Mouse (Mus musculus) layer of hippocampus, adult 8-10 months (tissue): Measurements from ENCODE around the gene Bsn. TPM values are rescaled to one million over a fixed set of nuclear protein-coding genes. Genes with fewer than 3 reads are reported as not detected.
"Not testable (repeated sequence)": the region's sequence is repeated elsewhere in the genome, so short reads cannot be mapped to it uniquely, and the experiment has no call there.

Source experiments
- DNase-seq, 2 experiments: peaks; one replicate each; pipeline ENCODE4 v3.0.0; 2022; ENCODE audit warnings: low spot score in 2 of 2
- total RNA-seq, 4 experiments: library from RNA; stranded (reverse); gene quantifications; 2 replicates each; pipeline ENCODE4 v1.2.4; 2022

Bsn gene
- total RNA-seq, 4 experiments from 2014 or later: 192 to 224 (median 203) TPM

- DNase-seq: no peak
Observed at GRCm38 (mm10) chr9:108150486-108150885, 39.7 kb downstream of the Bsn start.

GRCm38 (mm10) chr9:108149817-108150216, 40.4 kb downstream of the Bsn start:
- no peak for DNase-seq

GRCm38 (mm10) chr9:108147606-108148005, 42.6 kb downstream of the Bsn start:
- DNase-seq: no peak

- no peak for DNase-seq
Observed at GRCm38 (mm10) chr9:108146451-108146850, 43.7 kb downstream of the Bsn start.

GRCm38 (mm10) chr9:108145740-108146139, 44.4 kb downstream of the Bsn start:
- DNase-seq: no peak

GRCm38 (mm10) chr9:108144371-108145270, 45.6 kb downstream of the Bsn start:
- DNase-seq: no peak

GRCm38 (mm10) chr9:108143470-108143869, 46.7 kb downstream of the Bsn start:
- DNase-seq: no peak

- no peak for DNase-seq
Observed at GRCm38 (mm10) chr9:108141387-108141786, 48.8 kb downstream of the Bsn start.

- no peak for DNase-seq
Observed at GRCm38 (mm10) chr9:108139963-108140695, 50.1 kb downstream of the Bsn start.

GRCm38 (mm10) chr9:108139169-108139962, 50.8 kb downstream of the Bsn start:
- DNase-seq: no peak

GRCm38 (mm10) chr9:108138118-108138517, 52.1 kb downstream of the Bsn start:
- no peak for DNase-seq

GRCm38 (mm10) chr9:108137523-108137922, 52.7 kb downstream of the Bsn start:
- peak; percentile 90 to 91 for DNase-seq

- DNase-seq: peak; percentile 73 to 75
Observed at GRCm38 (mm10) chr9:108136930-108137462, 53.2 kb downstream of the Bsn start.

GRCm38 (mm10) chr9:108136225-108136624, 54.0 kb downstream of the Bsn start:
- no peak for DNase-seq

GRCm38 (mm10) chr9:108135679-108136078, 54.5 kb downstream of the Bsn start:
- not testable (repeated sequence) for DNase-seq

- DNase-seq: no peak
Observed at GRCm38 (mm10) chr9:108133478-108133877, 56.7 kb downstream of the Bsn start.

GRCm38 (mm10) chr9:108132373-108132772, 57.8 kb downstream of the Bsn start:
- DNase-seq: no peak

- no peak for DNase-seq
Observed at GRCm38 (mm10) chr9:108131502-108131901, 58.7 kb downstream of the Bsn start.

- no peak for DNase-seq
Observed at GRCm38 (mm10) chr9:108129042-108129948, 60.9 kb downstream of the Bsn start.

GRCm38 (mm10) chr9:108128248-108128647, 61.9 kb downstream of the Bsn start:
- DNase-seq: peak in 1 of 2 experiments; percentile 59
